Mouse (Mus musculus): Measurements from ENCODE around the gene Gm28308. TPM values are rescaled to one million over a fixed set of nuclear protein-coding genes. Genes with fewer than 3 reads are reported as not detected.
A peak's percentile ranks its signal among the peaks of the same experiment; 100 is the strongest.

The Gm28308 gene
- polyA plus RNA-seq, 1 experiment = not detected

GRCm38 (mm10) chr6:52206882-52207683 is 6.1 kb downstream of the Gm28308 start:
- peaks cover 18% of the 10 kb centered on the region for H3K4me1 ChIP-seq
- TF ChIP-seq FLI1 (IDR thresholded peaks at IDR 0.05; ENCODE audit: low read length) (no peak), GATA1 (IDR thresholded peaks at IDR 0.05; ENCODE audit: borderline replicate concordance, low read length) (no peak)
- peaks cover 51% of the 10 kb centered on the region for H3K9me3 ChIP-seq
- H3K36me3 ChIP-seq (replicated peaks; ENCODE audit: low read length) = peaks cover 26% of the 10 kb centered on the region
- H3K4me3 ChIP-seq (replicated peaks) = no peak overlapping the region
- peaks cover 67% of the 10 kb centered on the region for H3K27me3 ChIP-seq (replicated peaks)

GRCm38 (mm10) chr6:52205638-52206621 is 7.2 kb downstream of the Gm28308 start:
- TF ChIP-seq FLI1 (IDR thresholded peaks at IDR 0.05; ENCODE audit: low read length) = no peak
- TF ChIP-seq GATA1 (IDR thresholded peaks at IDR 0.05; ENCODE audit: borderline replicate concordance, low read length) = no peak
- Histone ChIP-seq H3K27me3 (replicated peaks) (peaks cover 58% of the 10 kb centered on the region), H3K36me3 (replicated peaks; ENCODE audit: low read length) (peaks cover 26% of the 10 kb centered on the region), H3K4me3 (replicated peaks) (no peak overlapping the region), H3K4me1 (peaks cover 7% of the 10 kb centered on the region), H3K9me3 (peaks cover 51% of the 10 kb centered on the region)

- Histone ChIP-seq H3K36me3 (replicated peaks; ENCODE audit: low read length) (peaks cover 26% of the 10 kb centered on the region), H3K9me3 (peaks cover 51% of the 10 kb centered on the region), H3K4me1 (peaks cover 5% of the 10 kb centered on the region; the same call in 1 of the 2 replicates), H3K4me3 (replicated peaks) (no peak overlapping the region), H3K27me3 (replicated peaks) (peaks cover 56% of the 10 kb centered on the region)
- TF ChIP-seq FLI1 (IDR thresholded peaks at IDR 0.05; ENCODE audit: low read length) (no peak), GATA1 (IDR thresholded peaks at IDR 0.05; ENCODE audit: borderline replicate concordance, low read length) (no peak)
Measured at GRCm38 (mm10) chr6:52205221-52205620, 7.9 kb downstream of the Gm28308 start.

- Histone ChIP-seq H3K4me3 (replicated peaks) (peak within 1 kb of the TSS; percentile 86), H3K27me3 (replicated peaks) (peaks cover 48% of the 10 kb centered on the region), H3K9me3 (peaks cover 48% of the 10 kb centered on the region), H3K36me3 (replicated peaks; ENCODE audit: low read length) (peaks cover 26% of the 10 kb centered on the region), H3K4me1 (no peaks in the 10 kb centered on the region; the same call in 1 of the 2 replicates)
- no peak for TF ChIP-seq FLI1 (IDR thresholded peaks at IDR 0.05; ENCODE audit: low read length)
Measured at GRCm38 (mm10) chr6:52204050-52204752, 8.9 kb downstream of the Gm28308 start, which contains the start of gene Hoxa5. Gene Hoxa5 (minus strand): TSS chr6:52204587.

- H3K27me3 ChIP-seq (replicated peaks) = peaks cover 42% of the 10 kb centered on the region
- peaks cover 44% of the 10 kb centered on the region for H3K9me3 ChIP-seq
Measured at GRCm38 (mm10) chr6:52203371-52204049, 9.6 kb downstream of the Gm28308 start.

GRCm38 (mm10) chr6:52203121-52203370 is 10.1 kb downstream of the Gm28308 start:
- Histone ChIP-seq H3K9me3 (peaks cover 41% of the 10 kb centered on the region), H3K36me3 (replicated peaks; ENCODE audit: low read length) (peaks cover 26% of the 10 kb centered on the region), H3K27me3 (replicated peaks) (peaks cover 37% of the 10 kb centered on the region), H3K4me1 (no peaks in the 10 kb centered on the region; the same call in 1 of the 2 replicates), H3K4me3 (replicated peaks) (no peak overlapping the region)
- TF ChIP-seq FLI1 (IDR thresholded peaks at IDR 0.05; ENCODE audit: low read length) (no peak), GATA1 (IDR thresholded peaks at IDR 0.05; ENCODE audit: borderline replicate concordance, low read length) (no peak)

More at GRCm38 (mm10) chr6:52203371-52204049, 9.6 kb downstream of the Gm28308 start:
- Histone ChIP-seq H3K4me3 (replicated peaks) (peak overlapping the region; percentile 86), H3K4me1 (no peaks in the 10 kb centered on the region; the same call in 1 of the 2 replicates), H3K36me3 (replicated peaks; ENCODE audit: low read length) (peaks cover 26% of the 10 kb centered on the region)
- TF ChIP-seq GATA1 (IDR thresholded peaks at IDR 0.05; ENCODE audit: borderline replicate concordance, low read length) = no peak
- no peak for TF ChIP-seq FLI1 (IDR thresholded peaks at IDR 0.05; ENCODE audit: low read length)

- H3K4me1 ChIP-seq = no peaks in the 10 kb centered on the region
- H3K27me3 ChIP-seq (replicated peaks) = peaks cover 37% of the 10 kb centered on the region
- H3K4me3 ChIP-seq (replicated peaks) = no peak overlapping the region
- TF ChIP-seq FLI1 (IDR thresholded peaks at IDR 0.05; ENCODE audit: low read length) (no peak), GATA1 (IDR thresholded peaks at IDR 0.05; ENCODE audit: borderline replicate concordance, low read length) (no peak)
- peaks cover 40% of the 10 kb centered on the region for H3K9me3 ChIP-seq
- peaks cover 26% of the 10 kb centered on the region for H3K36me3 ChIP-seq (replicated peaks; ENCODE audit: low read length)
Measured at GRCm38 (mm10) chr6:52202362-52203120, 10.6 kb downstream of the Gm28308 start.

GRCm38 (mm10) chr6:52201269-52201668 is 11.9 kb downstream of the Gm28308 start:
- H3K4me3 ChIP-seq (replicated peaks) = no peak overlapping the region
- TF ChIP-seq FLI1 (IDR thresholded peaks at IDR 0.05; ENCODE audit: low read length) = no peak
- no peak for TF ChIP-seq GATA1 (IDR thresholded peaks at IDR 0.05; ENCODE audit: borderline replicate concordance, low read length)
- no peaks in the 10 kb centered on the region for H3K4me1 ChIP-seq
- peaks cover 30% of the 10 kb centered on the region for H3K27me3 ChIP-seq (replicated peaks)
- peaks cover 23% of the 10 kb centered on the region for H3K36me3 ChIP-seq (replicated peaks; ENCODE audit: low read length)
- H3K9me3 ChIP-seq = peaks cover 37% of the 10 kb centered on the region
